Mouse (Mus musculus): ENCODE data around the gene H2-DMb1. TPM values are rescaled to one million over a fixed set of nuclear protein-coding genes. Genes with fewer than 3 reads are reported as not detected.

Gene H2-DMb1
- polyA plus RNA-seq, 1 experiment from 2014 or later, result 0.91 TPM

- Histone ChIP-seq H3K27me3 (ENCODE audit: control insufficient read depth, insufficient read depth, low read length) (peaks cover 39% of the 10 kb centered on the region), H3K36me3 (ENCODE audit: control insufficient read depth, insufficient read depth, low read length) (no peaks in the 10 kb centered on the region)
- peak; percentile 43; the same call in 1 of the 2 replicates for ATAC-seq (ENCODE audit: low FRiP score, low TSS enrichment)
Observed at GRCm38 (mm10) chr17:34202760-34203442, 50.0 kb downstream of the H2-DMb1 start.

GRCm38 (mm10) chr17:34203444-34203843 is 50.6 kb downstream of the H2-DMb1 start, which contains the start of gene Tap2:
TSS of gene Tap2 (plus strand) at chr17:34203527.
- H3K27ac ChIP-seq (replicated peaks; ENCODE audit: low read depth, low read length), result no peak within 1 kb of the TSS
- no peaks in the 10 kb centered on the region; the same call in 1 of the 2 replicates for H3K4me1 ChIP-seq (ENCODE audit: control insufficient read depth, insufficient read depth, low read length)
- H3K4me2 ChIP-seq (ENCODE audit: low read length), result peak within 1 kb of the TSS; percentile 81
- 66% methylated on average over 5 of the region's 5 CpGs for WGBS
- peak within 1 kb of the TSS; percentile 55; the same call in 1 of the 2 replicates for H3K9ac ChIP-seq (replicated peaks; ENCODE audit: low read length)
- peak within 1 kb of the TSS; percentile 50 for H3K4me3 ChIP-seq (replicated peaks; ENCODE audit: low read depth, low read length)
- DNase-seq, result no peak
- H3K27me3 ChIP-seq (ENCODE audit: control insufficient read depth, insufficient read depth, low read length), result peaks cover 34% of the 10 kb centered on the region
- no peak for ATAC-seq (ENCODE audit: low FRiP score, low TSS enrichment)
- no peaks in the 10 kb centered on the region for H3K36me3 ChIP-seq (ENCODE audit: control insufficient read depth, insufficient read depth, low read length)
- no peaks in the 10 kb centered on the region for H3K9me3 ChIP-seq (ENCODE audit: control insufficient read depth, low read length)

More at GRCm38 (mm10) chr17:34202760-34203442, 50.0 kb downstream of the H2-DMb1 start:
- Histone ChIP-seq H3K4me3 (replicated peaks; ENCODE audit: low read depth, low read length) (no peak overlapping the region), H3K9ac (replicated peaks; ENCODE audit: low read length) (no peak overlapping the region), H3K4me1 (ENCODE audit: control insufficient read depth, insufficient read depth, low read length) (no peaks in the 10 kb centered on the region; the same call in none of the 2 replicates), H3K4me2 (ENCODE audit: low read length) (no peak overlapping the region), H3K9me3 (ENCODE audit: control insufficient read depth, low read length) (no peaks in the 10 kb centered on the region), H3K27ac (replicated peaks; ENCODE audit: low read depth, low read length) (no peak overlapping the region)
- DNase-seq, result no peak
- WGBS, result 80% methylated on average over 4 of the region's 4 CpGs

- ATAC-seq (ENCODE audit: low FRiP score, low TSS enrichment) (peak; percentile 31; the same call in 1 of the 2 replicates), DNase-seq (peak; percentile 88)
- WGBS, result 1% methylated on average over 44 of the region's 44 CpGs
- H3K4me3 ChIP-seq (replicated peaks; ENCODE audit: low read depth, low read length), result peak overlapping the region; percentile 50
- peaks cover 24% of the 10 kb centered on the region for H3K27me3 ChIP-seq (ENCODE audit: control insufficient read depth, insufficient read depth, low read length)
- peak overlapping the region; percentile 81 for H3K4me2 ChIP-seq (ENCODE audit: low read length)
- H3K9ac ChIP-seq (replicated peaks; ENCODE audit: low read length), result peak overlapping the region; percentile 55; the same call in 1 of the 2 replicates
- no peak overlapping the region for H3K27ac ChIP-seq (replicated peaks; ENCODE audit: low read depth, low read length)
- no peaks in the 10 kb centered on the region for H3K9me3 ChIP-seq (ENCODE audit: control insufficient read depth, low read length)
- H3K4me1 ChIP-seq (ENCODE audit: control insufficient read depth, insufficient read depth, low read length), result no peaks in the 10 kb centered on the region; the same call in 1 of the 2 replicates
- H3K36me3 ChIP-seq (ENCODE audit: control insufficient read depth, insufficient read depth, low read length), result no peaks in the 10 kb centered on the region
Observed at GRCm38 (mm10) chr17:34204303-34205010, 51.6 kb downstream of the H2-DMb1 start.

- Histone ChIP-seq H3K4me3 (replicated peaks; ENCODE audit: low read depth, low read length) (peak overlapping the region; percentile 50), H3K27me3 (ENCODE audit: control insufficient read depth, insufficient read depth, low read length) (peaks cover 20% of the 10 kb centered on the region), H3K27ac (replicated peaks; ENCODE audit: low read depth, low read length) (no peak overlapping the region), H3K9ac (replicated peaks; ENCODE audit: low read length) (peak overlapping the region; percentile 55; the same call in 1 of the 2 replicates), H3K36me3 (ENCODE audit: control insufficient read depth, insufficient read depth, low read length) (no peaks in the 10 kb centered on the region), H3K4me2 (ENCODE audit: low read length) (peak overlapping the region; percentile 81), H3K9me3 (ENCODE audit: control insufficient read depth, low read length) (no peaks in the 10 kb centered on the region), H3K4me1 (ENCODE audit: control insufficient read depth, insufficient read depth, low read length) (no peaks in the 10 kb centered on the region; the same call in 1 of the 2 replicates)
- no peak for DNase-seq
- ATAC-seq (ENCODE audit: low FRiP score, low TSS enrichment), result no peak
- 18% methylated on average over 18 of the region's 18 CpGs for WGBS
Observed at GRCm38 (mm10) chr17:34205021-34205745, 52.3 kb downstream of the H2-DMb1 start.

- Histone ChIP-seq H3K9ac (replicated peaks; ENCODE audit: low read length) (no peak overlapping the region), H3K27ac (replicated peaks; ENCODE audit: low read depth, low read length) (no peak overlapping the region), H3K4me3 (replicated peaks; ENCODE audit: low read depth, low read length) (no peak overlapping the region), H3K4me2 (ENCODE audit: low read length) (no peak overlapping the region), H3K36me3 (ENCODE audit: control insufficient read depth, insufficient read depth, low read length) (no peaks in the 10 kb centered on the region), H3K4me1 (ENCODE audit: control insufficient read depth, insufficient read depth, low read length) (no peaks in the 10 kb centered on the region; the same call in 1 of the 2 replicates), H3K9me3 (ENCODE audit: control insufficient read depth, low read length) (no peaks in the 10 kb centered on the region), H3K27me3 (ENCODE audit: control insufficient read depth, insufficient read depth, low read length) (peaks cover 24% of the 10 kb centered on the region)
- no peak for ATAC-seq (ENCODE audit: low FRiP score, low TSS enrichment)
- peak; percentile 60 for DNase-seq
- 14% methylated on average over 9 of the region's 9 CpGs for WGBS
Observed at GRCm38 (mm10) chr17:34205746-34206176, 52.9 kb downstream of the H2-DMb1 start.

GRCm38 (mm10) chr17:34206731-34207130 is 53.9 kb downstream of the H2-DMb1 start:
- Histone ChIP-seq H3K27me3 (ENCODE audit: control insufficient read depth, insufficient read depth, low read length) (peaks cover 26% of the 10 kb centered on the region), H3K27ac (replicated peaks; ENCODE audit: low read depth, low read length) (no peak overlapping the region), H3K4me1 (ENCODE audit: control insufficient read depth, insufficient read depth, low read length) (no peaks in the 10 kb centered on the region; the same call in 1 of the 2 replicates), H3K36me3 (ENCODE audit: control insufficient read depth, insufficient read depth, low read length) (no peaks in the 10 kb centered on the region), H3K9me3 (ENCODE audit: control insufficient read depth, low read length) (no peaks in the 10 kb centered on the region), H3K9ac (replicated peaks; ENCODE audit: low read length) (no peak overlapping the region), H3K4me3 (replicated peaks; ENCODE audit: low read depth, low read length) (no peak overlapping the region), H3K4me2 (ENCODE audit: low read length) (no peak overlapping the region)
- 83% methylated on average over 5 of the region's 5 CpGs for WGBS
- ATAC-seq (ENCODE audit: low FRiP score, low TSS enrichment) (no peak), DNase-seq (no peak)

GRCm38 (mm10) chr17:34207456-34207855 is 54.6 kb downstream of the H2-DMb1 start:
- Histone ChIP-seq H3K27ac (replicated peaks; ENCODE audit: low read depth, low read length) (no peak overlapping the region), H3K4me1 (ENCODE audit: control insufficient read depth, insufficient read depth, low read length) (no peaks in the 10 kb centered on the region; the same call in 1 of the 2 replicates), H3K9ac (replicated peaks; ENCODE audit: low read length) (no peak overlapping the region), H3K36me3 (ENCODE audit: control insufficient read depth, insufficient read depth, low read length) (no peaks in the 10 kb centered on the region), H3K9me3 (ENCODE audit: control insufficient read depth, low read length) (no peaks in the 10 kb centered on the region), H3K4me2 (ENCODE audit: low read length) (no peak overlapping the region), H3K4me3 (replicated peaks; ENCODE audit: low read depth, low read length) (no peak overlapping the region), H3K27me3 (ENCODE audit: control insufficient read depth, insufficient read depth, low read length) (peaks cover 26% of the 10 kb centered on the region)
- DNase-seq, result no peak
- WGBS, result 69% methylated on average over 3 of the region's 3 CpGs
- ATAC-seq (ENCODE audit: low FRiP score, low TSS enrichment), result no peak

GRCm38 (mm10) chr17:34207866-34208265 is 55.0 kb downstream of the H2-DMb1 start:
- Histone ChIP-seq H3K36me3 (ENCODE audit: control insufficient read depth, insufficient read depth, low read length) (no peaks in the 10 kb centered on the region), H3K27ac (replicated peaks; ENCODE audit: low read depth, low read length) (no peak overlapping the region), H3K4me3 (replicated peaks; ENCODE audit: low read depth, low read length) (no peak overlapping the region), H3K9me3 (ENCODE audit: control insufficient read depth, low read length) (no peaks in the 10 kb centered on the region), H3K4me2 (ENCODE audit: low read length) (no peak overlapping the region), H3K4me1 (ENCODE audit: control insufficient read depth, insufficient read depth, low read length) (no peaks in the 10 kb centered on the region; the same call in 1 of the 2 replicates), H3K27me3 (ENCODE audit: control insufficient read depth, insufficient read depth, low read length) (peaks cover 27% of the 10 kb centered on the region), H3K9ac (replicated peaks; ENCODE audit: low read length) (no peak overlapping the region)
- no peak for DNase-seq
- 97% methylated on average over 9 of the region's 9 CpGs for WGBS
- no peak for ATAC-seq (ENCODE audit: low FRiP score, low TSS enrichment)
